Mouse (Mus musculus): Measurements from ENCODE around the gene Ppp1r12a.

- TF ChIP-seq POLR2A (IDR thresholded peaks at IDR 0.05; ENCODE audit: insufficient read length, low read depth) (no peak), E2F4 (IDR thresholded peaks at IDR 0.05; ENCODE audit: insufficient read depth) (no peak), TCF12 (IDR thresholded peaks at IDR 0.05; ENCODE audit: insufficient read depth, poor library complexity, severe bottlenecking) (no peak), MAX (IDR thresholded peaks at IDR 0.05; ENCODE audit: low read depth) (no peak), CEBPB (IDR thresholded peaks at IDR 0.05; ENCODE audit: insufficient read depth, poor library complexity, severe bottlenecking) (no peak), REST (IDR thresholded peaks at IDR 0.05; ENCODE audit: insufficient read depth, insufficient read length) (no peak), MYOG (IDR thresholded peaks at IDR 0.05; ENCODE audit: control insufficient read depth in 1 of 3, insufficient read depth in 1 of 3, insufficient read length in 2 of 3, low read depth in 2 of 3) (no peak), USF1 (IDR thresholded peaks at IDR 0.05; ENCODE audit: low read depth) (no peak), POLR2AphosphoS2 (IDR thresholded peaks at IDR 0.05; ENCODE audit: insufficient read length, low read depth) (no peak), TCF3 (IDR thresholded peaks at IDR 0.05; ENCODE audit: insufficient read length, low read depth) (no peak), SRF (IDR thresholded peaks at IDR 0.05; ENCODE audit: control insufficient read depth, insufficient read length, low read depth) (no peak)
Measured at GRCm38 (mm10) chr10:108307772-108308171, 145.8 kb downstream of the Ppp1r12a start.

Data from myocyte (in vitro differentiated cells).